ENCODE assay signal across 15 mouse cellular contexts in genomic region chr6:126513714-126514248, GRCm38 (mm10). TPM values are rescaled to one million over a fixed set of nuclear protein-coding genes. Genes with fewer than 3 reads are reported as not detected.
DNase-seq lines count a peak whose midpoint lies in the region; ATAC-seq lines count a peak whose summit lies in the region.
"Had no signal": no experiment of that assay in that cellular context is flagged by ENCODE, and none has a peak within 500 bp of the region (broad histone marks: within the 10 kb centered on the region; RNA-seq: fewer than 3 reads in every experiment).

No protein-coding gene starts in this region.

- H3K9ac ChIP-seq in kidney, embryonic 16.5 days (replicated peaks; ENCODE audit: low read length): no peak overlapping the region
- no peak overlapping the region for H3K9ac ChIP-seq in intestine, embryonic 14.5 days (ENCODE audit: low read length)
- H3K9ac ChIP-seq: embryonic facial prominence, embryonic 12.5 days; forebrain, postnatal 0 days; hindbrain, embryonic 14.5 days had no signal

- whole genome bisulfite sequencing in kidney, embryonic 16.5 days: 71% methylated on average over 3 of the region's 3 CpGs
- WGBS in intestine, embryonic 14.5 days: 76% methylated on average over 3 of the region's 3 CpGs

- H3K9me3 ChIP-seq in kidney, embryonic 16.5 days (ENCODE audit: low read length): no peaks in the 10 kb centered on the region
- no peaks in the 10 kb centered on the region for H3K9me3 ChIP-seq in intestine, embryonic 14.5 days (ENCODE audit: control insufficient read depth, low read length)
- H3K9me3 ChIP-seq: embryonic facial prominence, embryonic 12.5 days had no signal

- H3K4me1 ChIP-seq in kidney, embryonic 16.5 days (ENCODE audit: insufficient read depth, low read length): peaks cover 5% of the 10 kb centered on the region; the same call in 1 of the 2 replicates
- H3K4me1 ChIP-seq in intestine, embryonic 14.5 days (replicated peaks; ENCODE audit: control insufficient read depth, insufficient read depth, low read length): no peaks in the 10 kb centered on the region
- H3K4me1 ChIP-seq: embryonic facial prominence, embryonic 12.5 days had no signal

- no peaks in the 10 kb centered on the region for H3K36me3 ChIP-seq in kidney, embryonic 16.5 days (ENCODE audit: insufficient read depth, low read length)
- H3K36me3 ChIP-seq in intestine, embryonic 14.5 days (ENCODE audit: control insufficient read depth, insufficient read depth, low read length): no peaks in the 10 kb centered on the region
- H3K36me3 ChIP-seq: embryonic facial prominence, embryonic 12.5 days had no signal

- H3K4me3 ChIP-seq in kidney, embryonic 16.5 days (ENCODE audit: low read length): no peak overlapping the region
- no peak overlapping the region for H3K4me3 ChIP-seq in intestine, embryonic 14.5 days (ENCODE audit: low read depth, low read length)
- H3K4me3 ChIP-seq: embryonic facial prominence, embryonic 12.5 days; gastrocnemius, adult 2 months had no signal

- peak; percentile 54; the same call in 1 of the 2 replicates for ATAC-seq in kidney, embryonic 16.5 days (ENCODE audit: low FRiP score, low TSS enrichment)
- peak; percentile 66; the same call in 1 of the 2 replicates for ATAC-seq in intestine, embryonic 14.5 days (replicated peaks; ENCODE audit: low FRiP score, low TSS enrichment, low read depth)
- ATAC-seq: activated CD4-positive, CD25-positive, alpha-beta regulatory T cell, adult 4 months had no signal

- peak; percentile 34 for DNase-seq in cerebellum, adult 9-11 months
- no peak for DNase-seq in cerebellum, adult 8-10 months
- DNase-seq in kidney, postnatal 14 days: no peak
- no peak for DNase-seq in intestine, embryonic 14.5 days (ENCODE audit: low spot score)
- DNase-seq in retina, embryonic 14.5 days (ENCODE audit: low spot score): peak; percentile 36
- DNase-seq in thymus, postnatal 36 days: no peak
- no peak for DNase-seq in liver
- DNase-seq: forebrain, postnatal 0 days; gastrocnemius, adult 2 months; gastrocnemius, postnatal 25 days had no signal

- no peaks in the 10 kb centered on the region for H3K27me3 ChIP-seq in kidney, embryonic 16.5 days (ENCODE audit: insufficient read depth, low read length)
- no peaks in the 10 kb centered on the region for H3K27me3 ChIP-seq in intestine, embryonic 14.5 days (replicated peaks; ENCODE audit: control insufficient read depth, insufficient read depth, low read length)
- H3K27me3 ChIP-seq: embryonic facial prominence, embryonic 12.5 days had no signal

- H3K27ac ChIP-seq in kidney, embryonic 16.5 days (ENCODE audit: low read length): peak overlapping the region; percentile 4; the same call in 1 of the 2 replicates
- H3K27ac ChIP-seq in intestine, embryonic 14.5 days (ENCODE audit: low read depth): no peak overlapping the region
- H3K27ac ChIP-seq: embryonic facial prominence, embryonic 12.5 days; gastrocnemius, adult 2 months; hindbrain, embryonic 14.5 days had no signal

- no peak overlapping the region for H3K4me2 ChIP-seq in kidney, embryonic 16.5 days (replicated peaks; ENCODE audit: low read depth, low read length)
- H3K4me2 ChIP-seq in intestine, embryonic 14.5 days (ENCODE audit: low read length): no peak overlapping the region
- H3K4me2 ChIP-seq: embryonic facial prominence, embryonic 12.5 days had no signal

RNA-seq across cellular contexts. Expression of gene Kcna5, which starts 21.4 kb away (rescaled TPM):
- 4.8 and 5.0 TPM in 2 replicates for polyA plus RNA-seq in kidney, embryonic 16.5 days (2015; fragmentation: Nextera tagmentation; extraction: Ambion mirVana)
- polyA plus RNA-seq in intestine, embryonic 14.5 days (2014; fragmentation: Nextera tagmentation; extraction: Ambion mirVana): 10.5 and 11.5 TPM in 2 replicates
- polyA plus RNA-seq: activated CD4-positive, CD25-positive, alpha-beta regulatory T cell, adult 4 months; C2C12 had no signal

Comparison
In these comparisons a context has a peak if more than half of its experiments do, and no peak if none do; other contexts are left out.
1. DNase-seq: peak in cerebellum, adult 9-11 months (single experiment) and retina, embryonic 14.5 days (single experiment); none in cerebellum, adult 8-10 months (single experiment), kidney, postnatal 14 days (single experiment), intestine, embryonic 14.5 days (single experiment), thymus, postnatal 36 days (0 of 2) and liver (single experiment).